Comparison of ENCODE assay signal across 12 mouse cellular contexts in genomic region chr19:39886699-39887098, GRCm38 (mm10). TPM values are rescaled to one million over a fixed set of nuclear protein-coding genes. Genes with fewer than 3 reads are reported as not detected.
"Had no signal": no experiment of that assay in that cellular context is flagged by ENCODE, and none has a peak within 500 bp of the region (broad histone marks: within the 10 kb centered on the region; RNA-seq: fewer than 3 reads in every experiment).

TSS of gene Cyp2c69 (minus strand) at chr19:39886799.

RNA-seq across cellular contexts. Expression of gene Cyp2c69, which starts in this region (rescaled TPM):
- total RNA-seq: neutrophil, adult 5-6 weeks had no signal
- polyA plus RNA-seq: neural tube, embryonic 13.5 days; neural tube, embryonic 14.5 days; neural tube, embryonic 15.5 days; small intestine, adult 2 months; stomach, embryonic 14.5 days; stomach, embryonic 15.5 days; stomach, embryonic 16.5 days; testis, adult 2 months; thymus, adult 2 months; thymus, postnatal 0 days; urinary bladder, adult 2 months had no signal
